Mouse (Mus musculus) E14TG2a.4 (cell line): ENCODE results near the gene Pnma1.

Experiments used
- H3K27me3 ChIP-seq: 2 replicates; pipeline ENCODE4 v1.6.1; 2014; ENCODE audit warnings: low read length, control low read depth; ENCODE audit not compliant: insufficient read depth
- H3K36me3 ChIP-seq: 2 replicates; pipeline ENCODE4 v1.6.1; 2014; ENCODE audit warnings: low read length, control low read depth; ENCODE audit not compliant: insufficient read depth
- H3K4me1 ChIP-seq: replicated peaks from 2 replicates; pipeline ENCODE4 v1.6.1; 2014; ENCODE audit warnings: low read depth, low read length, control low read depth
- H3K4me3 ChIP-seq: replicated peaks from 2 replicates; pipeline ENCODE4 v1.5.1; 2014; ENCODE audit warnings: mild to moderate bottlenecking, low read length
- H3K9me3 ChIP-seq: 2 replicates; pipeline ENCODE4 v1.6.1; 2014; ENCODE audit warnings: low read length, control low read depth
- CTCF ChIP-seq: conservative IDR thresholded peaks from 2 replicates; pipeline ENCODE4 v1.5.1; 2014; ENCODE audit warnings: low read length
- NANOG ChIP-seq: IDR thresholded peaks from 2 replicates; pipeline ENCODE4 v1.6.1; 2014; ENCODE audit warnings: borderline replicate concordance, low read length, mixed read lengths
- POU5F1 ChIP-seq: IDR thresholded peaks from 2 replicates; pipeline ENCODE4 v1.6.1; 2014; ENCODE audit warnings: low read length, borderline replicate concordance

The Pnma1 gene

DNA sequence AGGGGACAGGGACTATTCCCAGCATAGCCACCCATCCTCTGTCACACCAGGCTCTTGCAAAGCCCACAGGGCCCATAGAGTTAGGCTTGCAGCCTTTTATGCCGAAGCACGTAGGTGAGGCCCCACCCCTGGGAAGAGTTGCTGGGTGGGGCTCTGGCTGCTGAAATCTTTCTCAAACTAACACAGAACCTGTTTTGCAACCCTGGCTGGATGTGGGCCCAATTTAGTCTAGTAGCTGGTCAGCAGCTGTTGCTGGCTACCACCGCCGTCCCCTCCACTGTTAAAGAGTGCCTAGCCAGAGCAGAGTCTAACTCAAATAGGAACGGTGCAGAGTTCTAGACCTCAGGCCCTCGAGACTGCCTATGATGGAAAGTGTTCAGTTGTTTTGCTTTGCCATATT is 26.6 kb upstream of the Pnma1 start:
- H3K9me3 ChIP-seq = no peaks in the 10 kb centered on the region
- H3K4me3 ChIP-seq = peak overlapping the region; percentile 80
- peaks cover 93% of the 10 kb centered on the region for H3K4me1 ChIP-seq
- H3K27me3 ChIP-seq = no peaks in the 10 kb centered on the region
- peaks cover 53% of the 10 kb centered on the region for H3K36me3 ChIP-seq
- no peak for TF ChIP-seq POU5F1
- no peak for TF ChIP-seq CTCF
- no peak for TF ChIP-seq NANOG

GRCm38 (mm10) chr12:84174190-84174811 is 26.0 kb upstream of the Pnma1 start:
- no peaks in the 10 kb centered on the region for H3K9me3 ChIP-seq
- no peaks in the 10 kb centered on the region for H3K27me3 ChIP-seq
- H3K4me1 ChIP-seq = peaks cover 88% of the 10 kb centered on the region
- peak overlapping the region; percentile 80 for H3K4me3 ChIP-seq
- TF ChIP-seq CTCF (no peak), NANOG (no peak), POU5F1 (no peak)
- peaks cover 58% of the 10 kb centered on the region for H3K36me3 ChIP-seq

GRCm38 (mm10) chr12:84173309-84173915 is 25.1 kb upstream of the Pnma1 start:
- Histone ChIP-seq H3K27me3 (no peaks in the 10 kb centered on the region), H3K4me3 (peak overlapping the region; percentile 80), H3K4me1 (peaks cover 83% of the 10 kb centered on the region), H3K9me3 (no peaks in the 10 kb centered on the region), H3K36me3 (peaks cover 64% of the 10 kb centered on the region)
- TF ChIP-seq NANOG = no peak
- no peak for TF ChIP-seq CTCF
- no peak for TF ChIP-seq POU5F1

- H3K9me3 ChIP-seq = no peaks in the 10 kb centered on the region
- peak overlapping the region; percentile 80 for H3K4me3 ChIP-seq
- no peak for TF ChIP-seq CTCF
- no peak for TF ChIP-seq NANOG
- TF ChIP-seq POU5F1 = no peak
- H3K4me1 ChIP-seq = peaks cover 81% of the 10 kb centered on the region
- no peaks in the 10 kb centered on the region for H3K27me3 ChIP-seq
- peaks cover 66% of the 10 kb centered on the region for H3K36me3 ChIP-seq
Measured at GRCm38 (mm10) chr12:84172862-84173261, 24.6 kb upstream of the Pnma1 start.

DNA sequence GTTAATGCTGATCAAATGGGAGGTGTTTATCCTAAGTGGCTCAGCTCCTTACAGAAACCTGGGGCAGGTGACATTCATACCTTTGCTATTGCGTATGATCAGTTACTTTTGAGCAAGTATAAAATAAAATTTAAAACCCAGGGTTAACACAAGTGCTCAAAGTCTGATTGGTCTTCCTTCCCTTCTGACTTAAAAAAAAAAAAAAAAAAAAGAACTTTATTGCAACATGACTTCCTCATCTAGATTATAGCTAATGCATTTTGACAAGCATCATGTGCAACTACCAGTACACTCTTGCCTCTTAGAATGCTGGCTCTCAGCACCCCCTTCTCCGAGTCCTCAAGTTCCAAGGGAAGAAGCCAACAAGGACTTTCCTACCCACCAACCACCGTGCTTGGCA is 23.9 kb upstream of the Pnma1 start:
- Histone ChIP-seq H3K4me3 (peak overlapping the region; percentile 80; the same call in 1 of the 2 replicates), H3K36me3 (peaks cover 63% of the 10 kb centered on the region), H3K4me1 (peaks cover 81% of the 10 kb centered on the region), H3K9me3 (no peaks in the 10 kb centered on the region), H3K27me3 (no peaks in the 10 kb centered on the region)
- no peak for TF ChIP-seq NANOG
- no peak for TF ChIP-seq CTCF
- no peak for TF ChIP-seq POU5F1

DNA sequence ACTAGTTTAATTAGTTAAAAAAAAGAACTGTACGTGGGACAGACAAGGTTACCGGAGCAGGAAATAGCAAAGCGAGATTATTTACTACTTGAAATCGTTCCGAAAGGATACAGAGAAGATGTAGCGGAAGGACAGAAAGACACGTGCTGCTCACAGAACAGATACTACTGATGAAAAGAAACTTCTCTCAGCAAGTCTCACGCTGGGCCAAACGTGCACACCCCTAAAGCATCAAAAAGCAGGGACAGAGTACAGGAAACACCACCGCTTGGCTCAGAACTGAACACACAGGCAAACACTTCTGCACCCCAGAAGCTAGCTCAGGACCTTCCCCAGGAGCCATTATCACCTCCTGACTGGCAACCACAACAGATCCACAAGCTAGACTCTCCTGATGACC is 22.3 kb upstream of the Pnma1 start:
- H3K9me3 ChIP-seq = no peaks in the 10 kb centered on the region
- peaks cover 75% of the 10 kb centered on the region for H3K36me3 ChIP-seq
- H3K27me3 ChIP-seq = no peaks in the 10 kb centered on the region
- no peak for TF ChIP-seq NANOG
- no peak for TF ChIP-seq POU5F1
- TF ChIP-seq CTCF = no peak
- H3K4me3 ChIP-seq = no peak overlapping the region
- peaks cover 81% of the 10 kb centered on the region for H3K4me1 ChIP-seq

GRCm38 (mm10) chr12:84165631-84166373 is 17.5 kb upstream of the Pnma1 start:
- Histone ChIP-seq H3K9me3 (no peaks in the 10 kb centered on the region), H3K4me1 (peaks cover 82% of the 10 kb centered on the region), H3K36me3 (peaks cover 69% of the 10 kb centered on the region), H3K27me3 (no peaks in the 10 kb centered on the region), H3K4me3 (no peak overlapping the region)
- no peak for TF ChIP-seq POU5F1
- no peak for TF ChIP-seq CTCF
- TF ChIP-seq NANOG = no peak

DNA sequence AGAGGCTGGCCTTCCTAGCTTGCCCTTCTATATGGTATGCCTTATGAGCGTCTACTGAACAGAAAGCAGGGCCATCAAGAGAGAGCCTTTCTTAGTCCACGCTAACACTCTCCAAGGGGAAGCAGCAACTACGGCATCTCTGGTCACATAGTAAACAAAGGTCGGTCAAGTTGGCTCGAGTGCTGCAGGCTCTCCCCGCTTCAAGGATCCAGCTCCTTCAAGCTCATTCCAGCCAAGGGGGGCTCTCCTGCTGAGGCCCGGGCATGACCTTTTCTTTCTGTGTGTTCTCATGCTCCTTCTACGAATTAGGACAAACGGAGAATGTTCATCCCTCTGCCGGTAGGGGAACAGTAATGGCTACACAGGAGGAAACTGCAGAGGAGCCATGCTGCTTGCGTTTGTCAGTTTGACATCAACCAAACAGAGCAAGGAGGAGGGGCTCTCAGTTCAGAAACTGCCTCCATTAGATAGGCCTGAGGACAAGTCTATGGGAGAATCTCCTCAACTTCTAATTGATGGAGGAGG is 15.4 kb upstream of the Pnma1 start:
- TF ChIP-seq NANOG (no peak), POU5F1 (no peak), CTCF (peak; percentile 20)
- Histone ChIP-seq H3K9me3 (no peaks in the 10 kb centered on the region), H3K27me3 (no peaks in the 10 kb centered on the region), H3K36me3 (peaks cover 73% of the 10 kb centered on the region), H3K4me1 (peaks cover 97% of the 10 kb centered on the region), H3K4me3 (peak overlapping the region; percentile 24; the same call in 1 of the 2 replicates)

DNA sequence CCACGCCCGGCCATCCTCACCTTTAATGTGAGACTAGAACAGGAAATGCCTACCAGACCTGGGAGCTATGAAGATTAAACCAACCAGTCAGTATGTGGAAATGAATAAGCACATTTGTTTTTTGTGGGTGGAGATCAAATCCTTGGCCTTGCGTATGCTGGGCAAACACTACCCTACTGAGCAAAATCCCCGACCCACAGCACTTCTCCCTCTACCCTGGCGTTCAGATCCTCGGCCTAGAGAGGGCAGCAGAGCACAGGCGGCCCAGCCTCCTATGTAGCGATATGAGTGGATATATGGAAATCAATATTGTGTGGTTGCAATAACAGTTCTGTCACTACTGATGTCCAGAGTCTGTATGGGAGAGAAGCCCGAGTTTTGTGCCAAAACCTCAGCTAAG is 14.8 kb upstream of the Pnma1 start:
- Histone ChIP-seq H3K27me3 (no peaks in the 10 kb centered on the region), H3K4me3 (peak overlapping the region; percentile 24; the same call in 1 of the 2 replicates), H3K9me3 (no peaks in the 10 kb centered on the region), H3K36me3 (peaks cover 73% of the 10 kb centered on the region), H3K4me1 (peaks cover 97% of the 10 kb centered on the region)
- TF ChIP-seq POU5F1 (no peak), NANOG (no peak), CTCF (peak; percentile 41)
